Mouse (Mus musculus) WW6 (cell line): ENCODE data around the gene Col4a2.
"Not testable (repeated sequence)": the region's sequence is repeated elsewhere in the genome, so short reads cannot be mapped to it uniquely, and the experiment has no call there.

Experiments used
- DNase-seq: peaks from one replicate; pipeline ENCODE4 v3.0.0-alpha.2; 2013; ENCODE audit warnings: low read depth, low spot score

The Col4a2 gene

DNA sequence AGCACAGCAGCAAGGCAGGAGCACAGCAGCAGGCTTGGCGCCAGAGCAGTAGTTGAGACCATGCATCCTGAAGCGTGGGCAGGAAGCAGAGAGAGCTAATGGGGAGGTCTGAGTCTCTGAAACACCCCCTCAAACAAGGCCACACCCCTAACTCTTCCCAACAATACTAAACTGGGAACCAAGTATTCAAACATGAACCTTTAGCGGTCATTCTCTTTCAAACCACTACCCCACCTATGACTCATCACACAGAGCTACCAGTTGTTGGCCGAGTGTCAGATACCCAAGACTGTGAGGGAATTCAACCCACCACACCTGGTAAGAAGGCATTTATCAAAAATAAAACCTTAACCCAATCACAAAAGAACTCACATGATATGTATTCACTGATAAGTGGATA, 174.6 kb downstream of the Col4a2 start:
- no peak for DNase-seq

- DNase-seq = not testable (repeated sequence)
Observed at GRCm38 (mm10) chr8:11492340-11492739, 179.7 kb downstream of the Col4a2 start.

DNA sequence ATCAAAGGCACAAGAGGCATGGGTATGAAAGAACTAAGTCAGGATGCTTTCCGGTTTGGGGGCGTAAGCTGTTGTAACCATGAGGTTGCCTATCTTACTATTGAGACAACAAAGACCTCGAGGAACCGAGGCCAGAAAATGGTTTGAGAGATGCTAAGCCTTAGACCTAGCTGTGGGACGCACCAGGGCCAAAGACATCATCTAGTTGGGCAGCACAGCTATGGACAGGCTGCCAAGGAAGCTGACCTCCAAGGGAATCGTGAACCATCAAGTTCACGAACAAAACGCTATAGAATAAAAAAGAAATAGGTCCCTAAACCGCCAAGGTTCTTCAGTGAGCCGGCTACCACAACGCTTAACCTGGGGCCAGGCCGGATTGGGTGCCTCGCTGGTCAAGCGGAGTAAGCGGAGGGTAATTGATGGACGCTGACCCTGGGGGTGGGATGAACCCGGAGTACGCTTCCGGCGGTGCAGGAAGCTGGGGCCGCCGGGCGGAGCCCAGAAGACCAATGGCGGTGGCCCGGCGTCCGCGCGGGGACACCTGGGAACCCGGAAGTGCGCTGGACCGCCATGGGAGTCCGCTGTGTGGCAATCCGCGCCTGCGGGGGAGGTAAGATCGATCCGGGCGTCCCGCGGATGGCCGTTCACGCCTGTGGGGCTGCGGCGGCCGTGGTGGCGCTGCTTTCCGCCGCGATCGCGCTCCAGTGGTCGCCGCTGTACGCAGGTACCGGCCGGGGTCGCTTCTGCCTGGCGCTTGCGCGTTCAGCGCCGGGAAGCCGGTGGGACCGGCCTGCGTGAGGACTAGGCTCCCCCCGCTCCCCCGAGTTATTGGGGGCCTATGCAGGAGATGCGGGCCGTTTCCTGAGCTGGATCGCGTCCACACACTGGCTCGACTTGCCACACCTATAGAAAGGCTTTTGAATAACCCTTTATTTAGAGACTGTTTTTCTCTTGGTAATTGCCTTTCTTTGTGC, 184.7 kb downstream of the Col4a2 start, which contains the start of gene Naxd:
TSS of gene Naxd (plus strand) at position 490 of the 974 bp plus-strand sequence.
- DNase-seq = peak; percentile 53

DNA sequence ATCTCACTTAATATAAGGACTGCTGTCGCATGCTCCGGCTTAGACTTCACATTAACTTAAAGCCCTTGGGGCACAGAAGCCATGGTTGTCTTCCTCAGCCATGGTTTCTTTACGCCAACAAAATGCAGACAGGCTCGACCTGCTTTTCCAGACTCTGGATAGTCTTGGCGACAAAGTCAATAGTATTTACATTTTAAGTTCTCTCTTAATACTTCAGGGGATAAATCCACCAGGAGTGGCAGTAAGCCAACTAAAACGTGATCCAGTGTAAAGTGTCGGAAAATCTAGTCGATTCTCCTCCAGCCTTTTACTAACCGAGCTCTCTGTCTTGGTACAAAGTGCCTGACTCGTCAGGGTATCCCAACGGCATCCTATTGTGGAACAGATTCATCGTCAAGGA, 185.7 kb downstream of the Col4a2 start:
- DNase-seq = no peak
